Mouse (Mus musculus) thymus, adult 2 months (tissue): Measurements from ENCODE around the gene Slc47a2.

Source experiments
- CTCF ChIP-seq: fragments of 200-500 bp; IDR thresholded peaks from 2 replicates; pipeline ENCODE4 v1.5.1; 2012; ENCODE audit warnings: mild to moderate bottlenecking, control low read depth, low read length, moderate library complexity, borderline replicate concordance; ENCODE audit not compliant: control insufficient read depth, poor library complexity, insufficient read depth; ENCODE audit errors: extremely low read depth
- POLR2A ChIP-seq: fragments of 200-500 bp; IDR thresholded peaks from 2 replicates; pipeline ENCODE4 v1.6.1; 2012; ENCODE audit warnings: mild to moderate bottlenecking, low read length, control low read depth, moderate library complexity; ENCODE audit not compliant: control insufficient read depth, poor library complexity, insufficient read depth; ENCODE audit errors: extremely low read depth

GRCm38 (mm10) chr11:61356111-61356510 lies 13.5 kb upstream of the Slc47a2 start:
- TF ChIP-seq POLR2A = no peak
- no peak for TF ChIP-seq CTCF
